ENCODE assay signal across 15 mouse cellular contexts in the genomic region with DNA sequence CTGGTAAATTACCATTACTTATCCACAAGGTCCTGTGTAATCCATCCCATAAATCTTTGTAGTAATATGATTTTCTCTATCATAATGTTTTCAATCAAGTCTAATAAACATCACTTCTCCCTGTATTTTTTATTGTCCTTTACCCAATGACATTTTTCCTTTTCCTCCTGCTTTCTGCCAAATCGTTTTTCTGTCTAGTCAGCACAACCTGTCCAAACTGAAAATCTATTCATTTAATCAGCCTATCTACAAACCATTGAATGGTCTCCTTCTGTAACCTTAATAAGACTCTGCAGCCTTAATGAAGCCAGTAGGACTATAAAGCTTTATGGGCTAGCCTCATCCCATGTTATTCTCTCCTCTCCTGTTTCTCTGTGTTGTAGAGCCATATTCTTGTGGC.
"Had no signal": no experiment of that assay in that cellular context is flagged by ENCODE, and none has a peak within 500 bp of the region (broad histone marks: within the 10 kb centered on the region; RNA-seq: fewer than 3 reads in every experiment).

No protein-coding gene starts in this region.

- H3K4me3 ChIP-seq: neural tube, embryonic 15.5 days; stomach, embryonic 15.5 days had no signal

- H3K9ac ChIP-seq: neural tube, embryonic 15.5 days; stomach, embryonic 15.5 days had no signal

- H3K9me3 ChIP-seq: neural tube, embryonic 15.5 days; stomach, embryonic 15.5 days had no signal

- H3K36me3 ChIP-seq: neural tube, embryonic 15.5 days; stomach, embryonic 15.5 days had no signal

- H3K27ac ChIP-seq: neural tube, embryonic 15.5 days; stomach, embryonic 15.5 days; stomach, postnatal 0 days had no signal

- H3K4me1 ChIP-seq: neural tube, embryonic 15.5 days; stomach, embryonic 15.5 days had no signal

- H3K4me2 ChIP-seq: neural tube, embryonic 15.5 days; stomach, embryonic 15.5 days had no signal

- DNase-seq: retina, postnatal 1 day; right cerebral cortex, adult 18-20 months; right cerebral cortex, postnatal 14 days; right cerebral cortex, postnatal 25 days; right cerebral cortex, postnatal 4 days; spleen, adult 18-20 months; thymus, adult 18-20 months; thymus, adult 2 months; thymus, postnatal 14 days; thymus, postnatal 25 days; thymus, postnatal 36 days; thymus, postnatal 4 days had no signal

- H3K27me3 ChIP-seq: neural tube, embryonic 15.5 days; stomach, embryonic 15.5 days had no signal
